Mouse (Mus musculus) cerebellum, adult 2 months (tissue): Measurements from ENCODE around the gene Rnf34.

Experiments
- CTCF ChIP-seq: fragments of 200-500 bp; IDR thresholded peaks from 2 replicates; pipeline ENCODE4 v1.5.1; 2011; ENCODE audit warnings: low read depth, mild to moderate bottlenecking, control low read depth, low read length, moderate library complexity, borderline replicate concordance; ENCODE audit not compliant: insufficient read depth
- POLR2A ChIP-seq: fragments of 200-500 bp; IDR thresholded peaks from 2 replicates; pipeline ENCODE4 v1.6.1; 2011; ENCODE audit warnings: low read length, control low read depth, borderline replicate concordance; ENCODE audit not compliant: insufficient read depth

DNA sequence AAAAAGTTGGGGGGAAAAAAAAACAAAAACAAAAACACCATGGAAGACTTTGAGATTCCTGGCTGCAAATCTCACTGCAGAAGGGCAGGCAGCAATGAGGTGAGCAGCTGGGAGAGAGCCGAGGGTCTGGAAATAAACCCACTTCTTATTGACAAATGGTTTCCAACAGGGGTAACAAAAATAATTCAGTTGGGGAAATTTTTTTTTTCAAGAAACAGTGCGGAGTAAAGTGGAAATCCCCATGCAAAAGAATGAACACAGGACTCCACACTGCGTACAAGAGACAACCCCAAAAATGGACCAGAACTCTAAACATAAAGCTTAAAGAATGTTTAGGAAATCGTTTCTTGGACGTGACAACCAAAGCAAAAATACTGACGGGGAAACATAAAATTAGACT lies 43.4 kb downstream of the Rnf34 start:
- no peak for TF ChIP-seq POLR2A
- TF ChIP-seq CTCF = no peak
